Mouse (Mus musculus) liver, embryonic 14.5 days (tissue): ENCODE data around the gene Asna1.

Source experiments
- CTCF ChIP-seq: IDR thresholded peaks from 2 replicates; pipeline ENCODE4 v1.5.1; 2016; ENCODE audit warnings: antibody characterized with exemption, low read depth, control low read depth
- EP300 ChIP-seq: IDR thresholded peaks from 2 replicates; pipeline ENCODE4 v1.6.1; 2016; ENCODE audit warnings: antibody characterized with exemption, low read depth

- TF ChIP-seq CTCF (peak; percentile 98), EP300 (no peak)
These were observed 34.7 kb downstream of the Asna1 start, which contains the start of gene Hook2 for GRCm38 (mm10) chr8:84990349-84990748.
